Mouse (Mus musculus): Measurements from ENCODE around the gene Hoxc12.

The Hoxc12 gene

DNA sequence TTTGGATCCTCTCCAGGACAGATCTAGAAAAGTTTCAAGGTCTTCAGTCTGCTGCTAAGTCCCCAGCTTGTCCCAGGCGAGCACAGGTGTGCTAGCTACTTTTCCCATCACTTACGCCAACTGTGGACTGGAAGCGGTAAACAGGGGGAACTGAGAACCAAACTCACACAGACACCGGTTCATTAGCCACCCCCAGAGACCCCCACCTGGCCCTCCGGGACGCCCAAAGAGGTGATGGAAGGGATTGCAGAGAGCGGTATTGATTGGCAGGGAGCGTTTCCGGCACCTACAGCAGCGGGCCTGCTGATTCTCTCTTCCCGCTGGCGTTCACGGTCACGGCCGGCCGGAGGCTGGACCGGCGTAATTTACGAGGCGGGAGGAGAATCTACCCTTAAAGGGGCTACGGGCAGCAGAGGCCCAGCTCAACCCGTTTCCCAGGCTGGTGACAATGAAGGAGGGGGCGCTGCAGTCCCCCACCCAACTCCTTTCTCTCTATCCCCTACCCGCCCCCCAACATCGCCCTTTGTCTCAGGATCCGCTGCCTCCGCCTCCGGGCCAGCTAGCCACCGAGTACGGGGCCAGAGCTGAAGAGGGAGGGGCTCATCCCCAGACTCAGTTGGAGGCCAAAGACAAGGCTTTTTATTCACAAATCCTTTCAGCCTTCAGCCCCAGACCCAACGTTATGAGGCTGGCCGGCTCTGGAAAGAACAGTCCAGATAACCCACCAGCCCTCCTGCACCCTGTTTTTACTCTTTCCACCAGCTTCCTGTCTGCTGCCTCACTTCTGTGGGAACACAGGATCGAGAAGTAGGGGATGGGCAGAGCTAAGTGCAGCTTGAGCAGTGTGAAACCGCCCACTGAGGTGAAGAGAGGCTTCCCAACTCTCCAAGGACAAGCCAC is 2.9 kb downstream of the Hoxc12 start:
- no peak for DNase-seq

DNA sequence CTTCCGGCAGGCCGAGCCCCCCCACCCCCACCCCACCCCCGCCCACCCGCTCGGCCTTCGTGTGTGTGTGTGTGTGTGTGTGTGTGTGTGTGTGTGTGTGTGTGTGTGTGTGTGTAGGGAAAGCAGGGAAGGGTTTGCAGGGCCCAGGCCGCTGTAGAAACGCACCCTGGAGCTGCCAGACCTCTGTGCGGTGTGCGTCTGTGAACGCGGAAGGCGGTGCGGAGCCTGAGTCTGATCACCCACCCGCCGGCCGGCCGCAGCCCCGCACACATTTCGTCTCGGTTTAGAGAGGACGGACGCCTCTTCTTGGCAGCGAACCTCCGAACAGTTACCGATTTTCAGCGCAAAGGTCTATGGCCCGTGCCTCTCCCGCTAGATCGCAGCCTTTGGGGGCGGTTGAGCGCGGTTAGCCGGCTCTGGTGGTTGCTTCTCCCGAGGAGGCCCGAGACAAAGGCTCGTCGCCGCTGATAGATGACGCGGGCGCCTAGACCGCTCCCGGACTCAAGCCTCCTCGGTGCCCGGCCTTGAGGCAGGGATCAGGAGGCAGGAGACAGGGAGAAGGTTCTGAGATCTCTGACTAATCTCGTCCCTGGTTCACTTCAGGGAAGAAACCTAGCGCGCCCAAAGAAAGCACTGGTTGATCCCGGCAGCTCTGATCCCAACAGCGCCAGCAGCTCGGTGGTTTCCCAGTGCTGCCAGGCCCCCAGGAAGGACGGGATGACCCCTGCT is 6.3 kb downstream of the Hoxc12 start:
- no peak for DNase-seq

GRCm38 (mm10) chr15:102943468-102943813 is 6.9 kb downstream of the Hoxc12 start:
- no peak for DNase-seq

GRCm38 (mm10) chr15:102945185-102946077 is 8.9 kb downstream of the Hoxc12 start:
- DNase-seq: no peak

DNA sequence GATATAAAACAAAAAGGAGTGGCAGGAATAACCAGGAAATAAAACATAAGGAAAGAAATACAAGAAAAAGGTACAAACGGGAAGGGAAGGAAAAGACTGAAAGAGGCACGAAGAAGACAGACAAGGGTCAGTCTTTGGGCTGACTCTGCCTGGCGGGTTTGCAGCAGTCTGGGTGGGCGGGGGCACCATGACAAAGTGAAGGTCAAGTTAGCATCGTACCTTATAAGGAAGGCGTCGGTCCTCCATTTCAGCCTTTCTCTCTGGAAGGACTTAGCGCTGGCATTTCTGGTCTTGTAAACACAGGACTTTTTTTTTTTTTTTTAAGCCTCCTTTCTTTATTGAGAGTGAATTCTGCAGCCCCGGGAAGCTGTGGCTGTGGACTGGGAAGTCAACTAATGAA is 10.7 kb downstream of the Hoxc12 start:
- no peak for DNase-seq

DNA sequence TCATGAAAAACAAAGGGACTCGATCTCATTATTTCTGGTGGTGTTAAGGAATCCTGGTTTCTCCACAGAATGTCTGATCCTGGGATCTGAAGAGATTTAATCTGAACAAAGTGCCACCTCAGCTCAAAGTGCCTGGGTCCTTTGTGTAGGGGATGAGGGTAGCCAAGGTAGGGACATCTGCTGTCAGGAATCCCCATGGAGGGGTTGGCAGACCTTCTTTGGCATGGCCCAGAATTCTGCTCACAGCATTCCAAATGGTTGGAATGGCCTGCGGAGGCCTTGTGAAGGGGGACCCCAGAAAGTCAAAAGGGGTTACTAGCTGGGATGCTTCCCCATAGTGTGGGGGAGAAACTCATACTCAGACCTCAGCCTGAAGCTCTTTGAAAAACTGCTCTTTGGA is 12.3 kb downstream of the Hoxc12 start:
- DNase-seq: no peak

DNA sequence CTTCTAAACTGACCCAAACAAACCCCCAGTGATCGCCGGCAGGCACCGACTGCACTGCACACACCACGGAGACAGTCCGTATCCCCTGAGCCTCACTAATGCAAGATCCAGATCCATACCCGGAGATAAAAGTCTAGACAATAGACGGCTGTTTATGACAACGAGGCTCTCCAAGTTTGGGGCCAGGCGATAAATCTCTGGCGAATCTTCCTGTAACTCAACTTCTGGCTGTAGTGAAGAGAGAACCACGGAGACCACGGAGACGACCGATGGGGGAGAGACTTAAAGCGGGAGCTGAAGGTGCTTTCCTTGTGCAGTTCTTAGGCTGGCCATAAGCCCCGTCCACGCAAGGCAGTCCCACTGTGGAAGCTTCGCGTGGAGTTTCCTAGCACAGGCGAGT is 13.1 kb downstream of the Hoxc12 start:
- no peak for DNase-seq

DNA sequence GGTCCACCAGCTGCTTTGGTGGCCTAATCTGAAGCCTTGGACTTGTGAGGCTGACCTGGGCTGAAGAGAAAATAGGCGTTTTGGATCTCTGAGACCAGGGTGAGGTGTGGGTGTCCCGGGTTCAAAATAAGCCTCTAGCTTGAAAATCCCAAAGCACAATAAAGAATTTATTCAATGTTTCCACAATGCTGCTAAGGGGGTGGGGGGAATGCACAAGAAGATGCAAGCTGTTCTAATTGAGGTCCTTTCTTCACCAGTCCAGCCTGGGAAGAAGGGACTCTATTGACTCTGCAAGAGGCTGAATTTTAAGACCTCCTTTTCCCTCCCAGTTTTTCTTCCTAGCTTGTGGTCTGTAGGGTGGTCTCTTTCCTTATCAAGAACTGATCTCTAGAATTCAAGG is 14.3 kb downstream of the Hoxc12 start:
- DNase-seq: no peak

DNA sequence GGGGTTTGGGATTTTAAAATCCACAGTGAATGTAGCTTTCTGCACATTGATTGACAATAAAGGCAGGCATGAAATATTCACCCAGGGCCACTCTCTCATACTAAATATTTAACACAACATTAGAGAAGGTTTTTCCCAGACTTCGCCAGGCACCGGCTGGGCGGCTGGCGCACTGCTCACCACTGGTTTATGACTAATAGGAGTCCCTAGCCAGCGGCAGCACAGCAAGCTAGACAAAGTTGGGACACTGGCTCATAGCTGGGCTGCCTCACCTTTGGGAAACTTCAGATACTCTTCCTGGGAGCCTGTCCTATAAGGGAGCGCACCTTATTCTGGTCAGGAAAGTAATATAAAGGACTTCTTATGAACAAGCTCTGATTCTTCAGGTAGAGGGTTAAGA is 17.0 kb downstream of the Hoxc12 start:
- DNase-seq: no peak

- DNase-seq: no peak
Measured at GRCm38 (mm10) chr15:102954192-102955006, 17.8 kb downstream of the Hoxc12 start, which contains the start of gene Hoxc11. TSS of gene Hoxc11 (plus strand) at chr15:102954427.

- no peak for DNase-seq
Measured at GRCm38 (mm10) chr15:102955007-102955382, 18.4 kb downstream of the Hoxc12 start.

GRCm38 (mm10) chr15:102955833-102956640 is 19.5 kb downstream of the Hoxc12 start:
- DNase-seq: no peak

GRCm38 (mm10) chr15:102956906-102957305 is 20.3 kb downstream of the Hoxc12 start:
- no peak for DNase-seq

DNA sequence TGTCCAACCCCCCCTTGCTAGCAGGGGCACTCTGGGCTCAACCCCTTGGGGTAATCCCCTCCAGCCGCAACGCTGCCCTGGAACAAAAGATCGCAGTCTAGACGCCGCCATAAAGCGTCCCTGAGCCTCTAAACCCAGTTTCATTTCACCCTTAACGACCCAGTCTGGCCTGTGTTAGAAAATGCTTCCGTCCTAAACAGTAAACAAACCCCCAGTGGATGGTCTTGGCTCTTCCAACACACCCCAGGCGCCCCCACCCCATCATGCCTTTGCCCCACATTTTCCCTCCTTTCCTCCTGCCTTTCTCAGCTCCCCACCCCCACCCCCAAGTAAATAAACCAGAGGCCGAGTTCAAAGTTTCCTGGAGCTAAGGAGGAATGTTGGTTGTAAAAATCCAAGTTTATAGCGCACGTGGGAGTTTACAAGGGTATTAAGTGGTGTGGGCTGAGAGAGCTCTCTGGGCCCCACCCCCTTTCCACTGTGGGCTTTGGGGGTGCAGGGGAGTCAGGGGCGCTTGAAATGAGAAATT is 23.2 kb downstream of the Hoxc12 start:
- no peak for DNase-seq

GRCm38 (mm10) chr15:102961728-102962127 is 25.2 kb downstream of the Hoxc12 start:
- no peak for DNase-seq

GRCm38 (mm10) chr15:102962492-102962891 is 25.9 kb downstream of the Hoxc12 start:
- no peak for DNase-seq

DNA sequence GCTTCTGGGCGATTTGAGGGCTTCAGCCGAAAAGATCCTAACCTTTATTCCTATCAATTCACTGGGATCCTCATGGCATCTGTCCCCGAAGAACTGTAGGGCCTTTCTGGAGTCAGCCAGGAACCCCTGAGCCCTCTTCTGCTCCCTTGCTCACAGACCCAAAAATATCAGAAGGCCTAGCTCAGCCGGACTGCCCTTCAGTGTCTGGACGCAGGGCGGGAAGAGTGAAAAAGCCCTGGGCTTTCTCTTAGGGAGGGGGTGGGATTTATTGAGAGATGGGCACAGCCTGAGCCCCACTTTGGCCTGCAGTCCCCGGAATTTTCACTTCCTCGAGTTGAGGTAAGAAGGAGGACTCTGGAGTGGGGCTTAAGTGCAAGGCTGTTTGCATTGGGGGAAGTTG is 26.7 kb downstream of the Hoxc12 start:
- DNase-seq: no peak

DNA sequence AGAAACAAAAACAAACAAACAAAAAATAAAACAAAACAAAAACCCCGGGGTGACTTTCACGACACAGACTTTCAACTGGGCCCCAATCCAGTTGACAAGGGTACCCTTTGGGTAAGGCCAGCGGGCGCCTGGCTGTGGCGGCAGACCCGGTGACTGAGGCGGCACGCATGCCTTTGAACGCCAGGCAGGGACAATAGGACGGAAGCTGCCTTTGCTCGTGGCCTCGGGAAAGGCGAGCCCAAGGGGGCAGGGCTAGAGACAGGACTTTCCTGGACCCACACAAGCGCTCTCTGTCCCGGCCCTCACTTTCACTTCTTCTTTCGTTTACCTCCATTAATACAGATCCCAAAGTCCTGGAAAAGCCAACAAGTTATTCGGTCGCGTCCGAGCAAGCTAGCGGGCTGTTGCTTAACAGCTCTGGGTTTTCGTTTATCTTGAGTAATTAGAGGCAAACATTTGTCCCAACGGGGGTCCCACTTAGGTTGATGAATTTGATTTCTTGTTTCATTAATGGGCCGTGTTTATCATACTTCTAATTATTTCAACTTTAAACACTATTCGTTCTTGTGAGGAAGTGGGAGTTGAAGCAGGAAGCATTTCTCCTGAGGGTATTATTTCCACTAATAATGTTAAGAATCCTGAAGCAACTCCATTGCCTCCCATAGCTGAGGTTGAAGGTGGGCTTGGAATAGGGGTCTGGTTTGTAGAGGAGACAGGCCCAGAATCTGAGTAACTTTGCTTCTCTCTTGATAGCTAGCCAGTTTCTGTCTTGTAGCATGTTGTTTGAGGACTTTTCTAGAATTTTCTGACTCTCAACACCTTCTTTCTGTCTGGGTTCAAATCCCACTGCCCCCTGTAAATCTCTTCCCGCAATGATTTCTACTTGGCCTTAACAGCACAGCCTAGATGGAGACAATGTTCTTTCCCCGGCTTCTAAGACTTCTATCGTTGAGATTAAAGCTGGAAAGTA is 27.4 kb downstream of the Hoxc12 start:
- peak; percentile 81 for DNase-seq

DNA sequence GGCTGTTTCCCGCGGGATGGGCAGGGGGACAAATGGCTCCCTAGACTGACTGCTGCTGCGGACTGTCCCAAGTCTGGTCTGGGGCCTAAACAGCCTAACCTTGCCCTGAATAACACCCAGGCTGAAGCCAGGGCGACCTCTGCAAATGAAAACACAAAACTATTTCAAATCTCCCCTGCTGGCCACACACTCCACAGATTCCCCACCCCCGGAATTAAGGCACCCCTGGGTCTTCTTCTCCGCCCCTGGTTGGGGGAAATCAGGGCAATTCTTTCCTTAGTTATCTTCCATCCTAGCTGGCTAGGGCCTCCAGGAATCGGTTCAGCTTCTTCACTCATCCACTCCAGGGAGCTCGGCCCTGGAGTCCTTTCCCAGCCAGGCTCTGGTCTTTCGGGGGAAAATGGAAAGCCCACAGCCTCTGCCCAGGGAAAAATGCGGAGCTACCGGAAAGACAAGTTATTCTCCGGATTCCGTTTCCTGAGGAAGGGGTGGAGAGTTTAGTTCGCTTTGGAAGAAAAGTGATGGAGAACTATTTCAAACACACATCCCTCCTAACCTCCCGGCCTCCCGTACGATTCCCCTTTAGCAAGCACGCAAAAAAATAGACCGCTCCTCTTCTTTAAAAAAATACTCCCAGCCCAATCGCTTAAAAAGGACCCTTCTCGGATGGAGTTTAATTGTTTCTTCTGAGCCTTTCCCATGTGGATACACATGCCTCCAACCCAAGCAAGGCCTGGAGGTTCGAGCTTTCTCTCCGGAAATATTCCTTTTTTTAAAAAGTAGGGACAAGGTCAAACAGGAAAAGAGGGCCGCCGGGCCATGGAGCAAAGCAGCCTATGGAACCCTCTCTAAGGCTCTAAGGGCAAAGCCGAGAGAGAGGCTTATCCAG is 28.7 kb downstream of the Hoxc12 start:
- no peak for DNase-seq

All from embryo, embryonic 11 days (tissue).